Mouse (Mus musculus) B cell, adult 2 months (primary cell): ENCODE measurements around the gene Ssr2.

ENCODE experiments used
- DNase-seq, 2 experiments: peaks; one replicate each; pipeline ENCODE4 v3.0.0; 2022

Gene Ssr2

DNA sequence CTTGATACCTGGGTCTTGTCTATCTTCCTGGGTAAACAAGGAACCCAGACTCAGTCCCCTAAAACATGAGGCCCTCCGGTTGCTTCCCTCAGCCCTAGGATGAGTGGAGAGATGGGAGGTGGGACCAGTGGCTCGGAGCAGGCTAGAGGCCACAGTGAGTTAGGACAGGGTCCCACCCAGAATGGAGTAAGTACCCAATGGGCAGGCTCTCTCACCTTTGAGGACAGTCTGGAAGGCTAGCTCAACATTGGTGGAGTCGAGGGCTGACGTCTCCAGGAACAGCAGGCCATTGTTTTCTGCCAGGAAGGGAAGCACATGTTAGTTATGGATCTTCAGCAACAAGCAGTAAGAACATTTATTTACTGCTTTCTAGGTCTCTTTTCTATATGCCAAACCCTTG is 33.2 kb upstream of the Ssr2 start:
- no peak for DNase-seq

DNA sequence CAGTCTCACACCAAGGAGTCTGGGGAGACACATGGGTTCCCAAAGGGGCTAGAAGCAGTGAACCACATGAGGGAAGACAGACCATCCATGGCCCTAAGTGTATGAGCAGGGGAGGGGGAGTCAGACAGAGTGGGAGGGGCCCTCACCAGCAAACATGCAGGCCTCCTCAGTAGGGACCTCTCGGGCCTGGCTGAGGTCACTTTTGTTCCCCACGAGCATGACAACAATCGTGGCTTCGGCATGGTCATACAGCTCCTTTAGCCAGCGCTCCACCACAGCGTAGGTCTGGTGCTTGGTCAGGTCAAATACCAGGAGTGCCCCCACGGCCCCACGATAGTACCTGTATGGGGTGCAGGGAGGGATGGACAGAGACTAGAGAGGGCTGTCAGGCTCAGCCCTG is 32.5 kb upstream of the Ssr2 start:
- no peak for DNase-seq

DNA sequence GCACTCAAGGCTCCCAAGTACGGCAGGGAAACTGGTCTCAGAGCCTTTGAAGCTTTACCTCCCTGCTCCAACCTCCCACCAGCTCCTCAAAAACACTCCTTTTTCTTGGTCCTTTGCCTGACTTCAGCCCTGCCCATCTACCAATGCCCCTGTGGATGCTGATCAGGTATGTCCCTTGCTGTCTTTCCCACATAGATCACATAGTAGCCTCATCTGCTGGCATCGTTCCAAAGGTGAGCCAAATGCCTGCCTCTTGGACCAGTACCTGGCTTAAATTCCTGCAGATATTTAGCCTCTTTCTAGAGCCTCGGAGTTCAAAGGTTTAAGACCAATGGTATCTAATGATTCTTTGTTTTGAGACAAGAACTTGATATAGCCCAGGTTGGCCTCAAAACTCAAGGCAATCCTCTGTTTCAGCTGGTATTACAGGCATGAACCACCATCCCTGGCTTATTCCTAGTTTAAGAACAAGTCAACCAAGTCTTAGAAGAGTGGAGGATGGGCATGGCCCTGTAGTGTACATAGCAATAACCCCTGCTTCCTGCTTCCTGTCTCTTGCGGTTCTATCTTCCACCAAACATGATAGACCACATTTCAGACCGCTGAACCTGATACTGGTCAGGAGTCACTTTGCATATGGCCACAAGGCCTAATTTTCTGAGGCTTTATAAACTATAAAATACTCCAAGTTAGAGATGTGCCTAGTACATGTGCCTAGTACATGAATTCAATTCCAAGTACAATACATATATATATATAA is 31.8 kb upstream of the Ssr2 start:
- DNase-seq, result no peak

DNA sequence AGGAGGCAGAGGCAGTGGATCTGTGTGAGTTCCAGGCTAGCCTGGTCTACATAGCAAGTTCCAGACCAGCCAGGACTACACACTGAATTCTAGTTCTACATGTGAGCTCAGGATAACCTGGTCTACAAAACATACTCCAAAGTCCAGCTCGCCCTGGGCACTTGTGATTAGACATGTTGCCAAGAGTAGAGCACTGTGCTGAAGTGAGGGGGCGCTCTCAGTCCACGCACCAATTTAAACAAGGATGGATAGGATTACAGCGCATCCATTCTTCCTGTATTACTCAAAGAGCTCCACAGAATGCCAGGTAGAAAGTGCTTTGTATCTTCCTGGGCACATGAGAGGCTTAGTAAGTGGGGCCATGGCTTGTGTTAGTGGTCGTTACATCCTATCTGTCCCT is 31.2 kb upstream of the Ssr2 start:
- peak; percentile 21 to 28 for DNase-seq

DNA sequence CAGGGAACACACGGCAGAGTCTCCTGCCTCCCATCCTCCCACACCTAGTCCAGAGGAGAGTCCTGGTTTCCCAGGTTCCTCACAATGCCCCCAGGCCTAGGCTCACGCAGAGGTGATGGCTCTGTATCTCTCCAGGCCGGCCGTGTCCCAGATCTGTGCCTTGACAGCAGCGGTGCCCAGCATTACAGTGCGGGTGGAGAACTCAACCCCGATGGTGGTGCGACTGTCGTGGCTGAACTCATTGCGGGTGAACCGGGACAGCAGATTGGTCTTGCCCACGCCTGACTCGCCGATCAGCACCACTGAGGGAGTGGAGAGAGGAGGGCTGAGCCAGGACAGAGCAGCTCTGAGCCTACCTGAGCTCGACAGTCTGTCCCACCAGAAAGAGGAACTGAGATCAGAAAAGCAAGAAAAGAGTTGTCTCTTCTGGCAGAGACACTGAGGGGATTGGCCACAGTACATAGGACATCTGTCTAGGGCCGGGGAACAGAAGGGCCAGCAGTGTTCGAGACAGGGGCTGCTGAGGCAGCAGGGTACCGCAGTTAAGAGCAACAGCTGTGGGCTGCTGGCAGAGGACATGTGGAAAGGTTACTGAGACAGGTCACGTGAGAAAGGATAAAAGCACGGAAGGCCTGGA is 30.6 kb upstream of the Ssr2 start:
- DNase-seq, result peak; percentile 53 to 59

DNA sequence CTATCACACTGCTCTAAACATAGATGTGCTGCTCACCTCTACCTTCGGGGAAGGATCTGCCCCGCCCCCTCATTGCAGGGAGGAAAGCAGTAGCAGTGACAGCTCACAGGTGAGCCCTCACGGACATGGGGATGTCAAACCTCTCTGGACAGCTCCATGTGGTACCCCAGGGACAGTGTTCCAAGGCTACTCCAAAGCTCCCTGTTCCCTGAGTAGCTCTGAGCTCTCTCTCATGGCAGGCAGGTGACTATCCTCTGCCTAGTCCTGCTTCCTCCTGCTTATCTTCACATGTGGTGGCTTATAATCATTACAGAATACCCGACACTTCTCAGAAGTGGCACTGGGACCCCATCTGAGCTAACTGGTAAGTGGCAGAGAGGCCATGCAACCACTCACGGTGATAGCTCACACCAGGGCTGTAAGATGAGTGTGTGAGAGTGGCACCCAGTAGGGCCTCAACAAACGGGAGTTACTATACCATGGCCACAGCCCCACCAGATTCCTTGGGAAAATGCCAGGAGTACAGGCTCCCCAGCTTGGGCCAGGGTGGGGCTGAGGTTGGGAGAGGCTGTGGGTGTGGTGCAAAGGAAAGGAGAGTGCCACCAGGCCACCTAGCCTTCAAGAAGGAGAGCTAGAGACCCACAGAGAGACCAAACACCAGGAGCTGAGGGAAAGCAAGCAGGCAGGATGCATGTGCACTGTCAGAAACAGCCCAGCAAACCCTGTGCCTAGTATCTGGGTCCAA is 28.8 kb upstream of the Ssr2 start:
- DNase-seq, result no peak

DNA sequence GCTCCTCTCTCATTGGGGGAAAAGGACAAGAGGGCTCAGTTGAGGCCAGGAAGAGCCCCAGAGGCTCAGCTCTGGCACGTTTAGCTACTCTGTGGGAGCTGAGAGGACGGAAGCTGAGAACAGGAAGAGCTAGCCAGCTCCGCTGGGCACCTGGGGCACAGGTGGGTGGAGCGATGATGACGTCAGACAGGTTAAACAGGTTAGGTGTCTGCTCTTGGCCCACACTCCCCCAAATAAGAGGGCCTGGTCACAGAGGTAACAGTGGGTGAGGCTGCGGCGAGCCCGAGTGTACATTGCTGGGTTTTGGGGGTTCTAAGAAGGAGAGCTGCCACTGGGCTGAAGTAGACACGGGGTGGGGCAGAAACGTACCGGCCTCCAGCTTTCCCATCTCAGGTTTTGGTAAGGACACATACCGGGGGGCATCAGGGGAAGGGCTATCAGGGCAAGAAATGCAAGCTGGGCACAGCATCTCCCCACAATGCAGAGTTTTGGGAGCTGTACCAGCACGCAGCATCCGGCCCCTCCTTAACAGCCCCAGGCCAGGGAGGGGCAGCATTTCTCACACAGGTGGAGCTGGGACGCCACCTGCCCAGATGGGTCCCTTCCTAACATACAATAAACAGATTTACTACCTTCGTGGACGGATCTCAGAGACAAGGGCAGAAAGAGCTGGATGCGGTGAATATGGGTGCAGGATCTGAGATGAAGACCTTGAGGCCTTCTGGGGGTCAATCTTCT is 27.3 kb upstream of the Ssr2 start, which contains the start of gene Rab25:
TSS of gene Rab25 (minus strand) at position 121 of the 738 bp plus-strand sequence.
- no peak for DNase-seq

DNA sequence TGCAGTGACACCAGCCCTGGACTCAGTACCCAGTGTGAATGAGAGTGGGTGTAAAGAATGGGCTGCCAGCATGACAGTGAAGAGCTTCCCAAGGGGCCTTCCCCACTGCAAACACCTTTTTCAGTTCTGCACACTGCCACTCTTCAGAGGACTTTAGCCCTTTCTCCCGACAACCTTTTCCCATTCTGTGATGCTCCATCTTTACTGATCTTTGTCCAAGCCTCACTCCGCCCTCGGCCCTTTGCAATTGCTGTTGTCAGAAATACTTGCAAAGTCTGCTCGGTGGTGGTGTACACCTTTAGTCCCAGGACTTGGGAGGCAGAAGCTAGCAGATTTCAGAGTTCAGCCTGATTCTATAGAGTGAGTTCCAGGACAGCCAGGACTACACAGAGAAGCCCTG is 24.1 kb upstream of the Ssr2 start:
- DNase-seq, result no peak

DNA sequence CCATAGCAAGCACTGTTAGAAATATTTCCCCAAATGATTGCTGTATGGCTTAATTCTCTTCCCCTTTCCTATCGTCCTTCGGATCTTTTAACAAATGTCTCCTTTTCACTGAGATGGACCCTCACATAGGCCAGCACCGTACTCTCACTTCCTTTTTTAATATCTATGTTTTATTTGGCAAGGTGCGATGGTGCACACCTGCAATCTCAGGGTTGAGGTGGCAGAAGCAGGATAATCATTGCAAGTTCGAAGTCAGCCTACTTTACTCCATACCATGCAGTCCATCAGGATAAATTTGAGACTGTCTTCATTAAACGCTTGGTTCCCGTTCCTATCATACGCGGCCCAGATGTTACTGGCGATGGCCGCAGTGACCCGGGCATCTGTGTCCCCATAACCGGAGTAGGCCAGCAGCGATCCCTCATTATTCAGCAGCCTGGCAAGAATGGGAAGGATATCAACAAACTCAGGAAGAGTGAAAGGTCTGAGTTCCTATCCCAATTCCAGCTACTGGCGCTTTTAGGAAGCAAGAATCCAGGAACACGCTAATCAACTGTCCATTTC is 23.5 kb upstream of the Ssr2 start:
- peak in 1 of 2 experiments; percentile 18 for DNase-seq

DNA sequence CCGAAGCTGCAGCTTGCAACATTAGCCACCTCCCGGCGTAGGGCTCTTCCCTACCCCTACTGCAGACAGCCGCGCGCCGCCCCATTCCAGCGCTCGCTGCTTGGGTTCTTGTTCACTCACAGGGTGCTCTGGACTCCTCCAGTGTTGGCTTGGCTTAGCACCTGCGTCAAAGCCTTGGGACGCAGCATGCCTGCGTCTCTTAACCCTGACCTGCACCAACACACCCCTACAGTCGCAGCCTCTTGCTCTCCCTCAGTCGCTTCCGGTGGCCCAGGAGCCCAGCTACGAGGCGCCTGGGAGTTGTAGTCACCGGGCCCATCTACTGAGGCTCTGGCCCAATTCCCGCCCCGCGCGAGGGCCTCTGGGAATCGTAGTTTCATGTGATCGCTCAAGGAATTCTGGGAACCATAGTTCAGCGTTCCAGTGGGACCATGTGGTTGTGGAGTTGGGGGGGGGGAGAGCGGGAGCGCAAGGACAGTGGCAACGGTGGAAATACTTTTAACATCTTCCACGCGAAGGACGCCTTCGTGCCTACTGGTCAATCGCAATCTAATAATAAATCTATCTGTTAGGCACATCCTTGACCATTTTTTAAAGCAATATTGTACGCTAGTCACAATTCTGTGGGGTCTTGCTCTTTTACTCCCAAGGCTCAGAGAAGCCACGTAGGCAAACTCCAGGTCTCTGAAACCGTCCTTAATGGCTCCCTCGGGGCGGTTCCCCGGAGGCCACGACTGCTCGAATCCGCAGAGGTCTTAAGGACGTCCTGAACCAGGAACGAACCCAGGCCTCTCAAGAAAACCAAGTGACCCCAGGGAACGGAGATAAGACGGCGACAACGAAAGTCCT is 22.8 kb upstream of the Ssr2 start, which contains the start of gene Lamtor2:
TSS of gene Lamtor2 (minus strand) at position 399 of the 849 bp plus-strand sequence.
- DNase-seq, result peak; percentile 90 to 93

DNA sequence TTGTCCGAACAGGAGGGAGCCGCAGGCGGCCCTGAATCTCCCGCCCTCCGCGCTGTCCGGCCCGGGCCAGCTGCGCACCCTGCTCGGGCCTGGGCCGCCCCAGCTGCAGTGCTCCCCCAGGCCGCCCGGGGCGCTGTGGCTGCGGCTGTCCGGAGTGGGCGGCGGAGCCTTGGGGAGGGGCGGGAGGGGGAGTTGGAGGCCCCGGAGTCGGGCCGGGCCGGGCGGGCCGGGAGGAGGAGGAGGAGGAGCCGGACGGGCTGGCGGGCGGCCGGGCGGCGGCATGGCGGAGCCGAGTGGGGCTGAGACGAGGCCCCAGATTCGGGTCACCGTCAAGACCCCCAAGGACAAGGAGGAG is 22.2 kb upstream of the Ssr2 start, which contains the start of gene Ubqln4:
TSS of gene Ubqln4 (plus strand) at position 234 of the 355 bp plus-strand sequence.
- peak; percentile 92 to 95 for DNase-seq

DNA sequence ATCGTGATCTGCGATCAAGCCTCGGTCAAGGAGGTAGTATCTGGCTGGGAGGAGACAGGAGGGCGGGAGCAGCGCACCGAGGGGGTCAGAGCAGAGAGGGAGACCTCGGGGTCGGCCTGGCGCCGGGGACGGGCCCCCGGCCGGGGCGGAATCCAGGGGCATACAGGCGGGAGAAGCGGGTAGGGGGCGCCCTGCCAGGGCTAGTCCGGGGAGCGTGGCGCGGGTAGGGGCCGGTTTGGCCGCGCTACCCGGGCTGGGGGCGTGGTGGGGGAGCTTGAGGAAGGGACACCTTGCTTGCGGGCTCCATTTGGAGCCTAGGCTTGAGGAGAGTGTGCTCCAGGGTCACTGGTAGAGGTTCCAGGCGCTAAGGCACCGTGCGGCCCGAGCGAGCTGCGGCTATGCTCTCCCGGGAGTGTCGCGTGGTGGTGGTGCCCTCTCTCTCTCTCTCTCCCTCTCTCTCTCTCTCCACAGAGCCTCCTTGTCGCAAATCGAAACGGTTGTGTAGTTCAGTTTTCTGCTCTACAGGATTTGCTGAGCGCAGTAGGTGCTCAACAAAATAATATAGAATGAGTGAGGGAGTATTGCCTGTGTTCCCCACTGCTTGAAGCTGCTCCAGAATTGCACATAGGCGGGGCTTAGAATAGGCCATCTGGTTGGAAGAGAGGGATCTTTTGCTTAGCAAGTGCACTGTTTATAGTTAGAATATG is 21.6 kb upstream of the Ssr2 start:
- no peak for DNase-seq

DNA sequence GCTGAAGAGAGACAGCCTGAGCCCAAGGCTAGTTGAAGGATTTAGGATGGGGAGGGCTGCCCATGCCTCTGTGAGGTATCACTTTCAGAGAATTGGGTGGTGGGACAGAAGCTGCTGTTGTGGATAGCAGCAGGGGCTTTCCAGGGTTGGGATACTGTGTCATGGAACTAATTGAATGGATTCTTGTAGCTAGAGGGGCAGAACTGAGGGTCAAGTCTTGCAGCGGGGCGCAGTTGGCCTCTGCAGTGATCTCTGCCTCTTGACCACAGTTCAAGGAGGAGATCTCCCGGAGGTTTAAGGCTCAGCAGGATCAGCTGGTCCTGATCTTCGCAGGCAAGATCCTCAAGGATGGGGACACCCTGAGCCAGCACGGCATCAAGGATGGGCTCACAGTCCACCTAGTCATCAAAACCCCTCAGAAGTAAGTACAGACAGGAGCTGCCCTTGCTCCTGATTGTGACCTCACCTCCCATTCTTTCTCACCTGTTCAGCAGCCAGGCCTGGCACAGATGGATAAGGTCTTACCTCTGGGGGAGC is 20.5 kb upstream of the Ssr2 start:
- DNase-seq, result no peak

DNA sequence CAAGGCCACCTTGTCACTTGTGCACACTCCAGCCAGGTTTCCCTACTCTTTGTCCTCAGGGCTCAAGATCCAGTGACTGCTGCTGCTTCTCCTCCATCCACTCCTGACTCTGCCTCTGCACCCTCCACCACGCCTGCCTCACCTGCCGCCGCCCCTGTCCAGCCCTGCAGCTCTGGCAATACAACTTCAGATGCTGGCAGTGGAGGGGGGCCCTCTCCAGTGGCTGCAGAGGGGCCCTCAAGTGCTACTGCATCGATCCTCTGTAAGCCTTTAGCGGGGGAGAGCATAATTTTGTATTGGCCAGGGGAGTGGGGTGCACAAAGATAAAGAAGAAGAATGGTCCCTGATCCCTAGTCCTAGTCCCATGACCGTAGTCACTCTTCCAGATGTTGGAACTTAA is 19.9 kb upstream of the Ssr2 start:
- no peak for DNase-seq

DNA sequence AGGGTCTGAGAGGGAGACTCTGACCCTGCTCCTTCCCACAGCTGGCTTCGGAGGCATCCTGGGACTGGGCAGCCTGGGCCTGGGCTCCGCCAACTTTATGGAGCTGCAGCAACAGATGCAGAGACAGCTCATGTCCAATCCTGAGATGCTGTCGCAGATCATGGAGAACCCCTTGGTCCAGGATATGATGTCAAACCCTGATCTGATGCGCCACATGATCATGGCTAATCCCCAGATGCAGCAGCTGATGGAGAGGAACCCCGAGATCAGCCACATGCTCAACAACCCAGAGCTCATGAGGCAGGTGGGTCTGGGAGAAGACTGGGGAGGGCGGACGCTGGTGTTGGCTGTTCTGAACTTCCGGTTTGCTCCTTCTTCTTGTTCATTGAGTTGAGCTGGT is 19.1 kb upstream of the Ssr2 start:
- DNase-seq, result no peak

DNA sequence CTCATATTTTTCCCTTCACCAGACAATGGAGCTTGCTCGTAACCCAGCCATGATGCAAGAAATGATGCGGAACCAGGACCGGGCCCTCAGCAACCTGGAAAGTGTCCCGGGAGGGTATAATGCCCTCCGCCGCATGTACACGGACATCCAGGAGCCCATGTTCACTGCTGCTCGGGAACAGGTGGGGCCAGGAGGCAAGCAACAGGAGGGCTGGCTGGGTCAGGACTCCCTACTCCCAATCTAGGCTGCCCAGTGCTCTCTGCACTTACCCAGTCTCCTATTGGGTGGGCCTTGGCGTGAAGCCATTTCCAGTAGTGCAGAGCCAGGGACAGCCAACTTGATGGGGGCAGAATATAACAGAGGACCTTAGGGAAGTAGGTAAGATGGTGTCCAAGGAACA is 16.1 kb upstream of the Ssr2 start:
- no peak for DNase-seq

DNA sequence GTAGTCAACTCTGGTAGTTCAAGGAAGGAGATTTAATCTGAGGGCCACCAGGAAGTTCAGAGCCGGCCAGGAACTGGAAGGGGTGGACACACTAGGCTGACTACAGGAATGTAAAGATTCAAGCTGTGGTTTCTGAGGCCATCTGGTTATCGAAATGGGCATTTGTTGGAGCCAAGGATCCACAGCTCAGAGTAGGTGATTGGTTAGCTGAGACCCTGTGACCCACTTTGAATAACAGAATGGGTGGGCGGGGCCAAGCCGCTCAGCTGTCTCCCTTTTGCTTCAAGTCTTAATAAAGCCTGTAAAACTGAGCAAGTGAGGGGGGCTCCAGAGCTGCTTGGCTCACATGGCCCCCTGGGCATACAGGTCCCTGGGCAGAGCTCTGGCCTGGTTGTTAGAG is 13.7 kb upstream of the Ssr2 start:
- DNase-seq, result peak; percentile 31 to 37

DNA sequence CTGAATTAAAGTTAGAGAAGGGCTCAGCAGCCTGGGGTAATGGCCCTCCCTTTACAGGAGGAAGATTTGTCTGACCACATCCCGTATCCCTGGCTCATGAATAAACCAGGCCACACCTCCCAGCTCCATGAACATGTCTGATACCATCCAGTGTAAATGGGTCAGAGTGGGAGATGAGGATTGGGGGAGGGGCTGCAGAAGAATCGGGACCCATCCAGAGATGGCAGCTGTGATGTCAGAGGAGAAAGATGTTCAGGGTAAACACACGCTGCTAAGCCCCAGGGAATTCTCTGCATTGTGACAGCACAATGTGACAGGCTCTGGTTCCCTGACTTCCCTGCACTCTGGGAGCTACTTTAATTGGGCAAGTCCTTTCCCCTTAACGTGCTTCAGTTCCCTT is 12.2 kb upstream of the Ssr2 start:
- DNase-seq, result no peak

DNA sequence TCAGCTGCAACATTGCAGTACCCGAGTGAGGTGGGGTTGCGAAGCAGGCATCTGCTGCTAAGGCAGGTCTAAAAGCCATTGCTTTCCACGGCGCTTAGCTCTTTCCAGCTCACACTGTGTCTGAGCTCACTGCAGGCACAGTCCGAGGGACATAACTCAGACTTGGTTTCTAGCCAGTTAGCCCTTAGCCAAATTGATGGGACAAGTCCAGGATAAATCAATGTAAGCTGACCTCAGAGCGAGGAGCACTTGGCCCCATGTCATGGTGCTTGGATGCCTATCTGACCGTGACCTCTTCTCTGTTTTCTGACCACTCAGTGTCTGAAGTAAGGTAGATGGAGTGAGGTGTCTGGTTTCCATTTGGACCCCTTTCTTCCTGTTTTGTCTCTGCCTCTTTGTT is 11.7 kb upstream of the Ssr2 start:
- DNase-seq, result no peak

DNA sequence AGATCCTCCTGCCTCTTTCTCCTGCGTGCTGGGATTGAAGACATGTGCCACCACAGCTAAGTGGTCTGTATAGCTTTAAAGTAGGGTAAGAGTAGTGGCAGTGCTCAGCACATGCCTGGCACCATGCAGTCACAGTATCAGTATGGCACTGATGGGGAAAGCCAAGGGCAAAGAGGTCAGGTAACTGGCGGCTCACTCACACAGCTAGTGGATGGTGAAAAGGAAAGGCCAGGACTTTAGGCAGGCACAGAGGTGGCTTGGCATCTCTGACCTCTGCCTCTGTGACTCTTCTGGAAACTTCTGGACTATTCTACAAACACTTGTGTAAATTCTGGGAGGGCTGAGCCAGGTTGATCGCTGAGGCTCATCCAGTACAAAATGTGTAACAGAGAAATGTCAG is 9.6 kb upstream of the Ssr2 start:
- no peak for DNase-seq

DNA sequence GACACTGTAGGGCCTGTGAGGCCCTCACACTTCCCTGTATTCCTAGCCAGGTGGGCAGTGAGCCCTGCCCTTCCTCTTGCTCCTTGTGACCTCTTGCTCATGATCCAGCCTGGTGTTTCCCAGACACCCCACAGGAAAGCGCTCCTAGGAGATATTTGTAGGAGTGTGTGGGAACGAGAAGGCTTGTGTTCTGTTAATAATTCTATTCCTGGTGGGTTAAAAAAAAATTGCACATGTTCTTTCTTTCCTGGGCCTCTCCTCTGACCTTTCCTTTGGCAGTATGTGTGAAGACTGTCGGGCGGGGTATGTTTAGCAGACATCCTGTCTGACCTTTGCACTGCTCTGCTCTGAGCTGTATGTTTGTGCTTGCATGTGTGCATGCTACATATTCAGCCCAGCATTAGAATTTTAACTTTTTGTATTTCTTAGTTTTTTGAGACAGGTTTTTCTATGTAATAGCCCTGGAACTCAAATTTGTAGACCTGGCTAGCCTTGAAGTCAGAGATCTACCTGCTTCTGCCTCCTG is 9.1 kb upstream of the Ssr2 start:
- DNase-seq, result no peak
